Mouse (Mus musculus): Measurements from ENCODE around the gene Cemip. TPM values are rescaled to one million over a fixed set of nuclear protein-coding genes. Genes with fewer than 3 reads are reported as not detected.

The Cemip gene
- polyA plus RNA-seq, 1 experiment from 2014 or later: 0.62 TPM

DNA sequence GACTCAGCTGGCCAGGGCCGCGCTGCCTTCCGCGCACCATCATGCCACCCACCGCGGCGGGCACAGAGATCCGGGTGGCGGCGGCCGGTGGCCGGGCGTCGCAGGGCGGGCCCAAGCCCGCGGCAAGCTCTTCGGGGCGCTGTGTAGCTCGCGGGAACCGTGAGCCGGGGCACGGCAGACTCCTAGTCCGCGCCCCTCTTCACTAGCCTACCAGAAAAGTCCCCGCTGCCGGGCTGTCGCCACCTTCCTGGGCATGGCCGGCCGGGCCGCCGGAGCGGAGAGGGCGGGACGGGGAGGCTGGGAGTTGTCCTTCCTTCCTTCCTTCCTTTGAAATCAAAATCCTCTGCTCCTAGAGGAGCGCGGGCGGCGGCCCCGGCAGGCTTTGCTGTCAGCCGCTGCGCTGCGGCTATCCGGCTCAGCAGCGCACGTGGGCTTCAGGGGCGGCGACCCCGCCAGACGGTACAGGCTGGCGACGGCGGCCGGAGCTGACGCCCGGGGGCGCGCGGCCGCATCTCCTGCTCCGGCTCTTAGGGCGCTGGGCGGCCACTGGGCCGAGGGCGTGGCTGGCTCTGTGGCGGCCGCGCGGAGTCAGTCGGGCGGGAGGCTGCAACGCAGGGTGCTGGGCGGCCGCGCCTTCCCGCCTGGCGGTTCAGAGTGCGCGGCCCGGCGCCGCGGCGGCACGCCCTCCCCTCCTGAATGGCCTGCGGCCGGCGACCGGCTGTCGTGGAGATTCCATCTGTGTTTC, 202.9 kb downstream of the Cemip start:
- Histone ChIP-seq H3K4me1 (replicated peaks) (peaks cover 57% of the 10 kb centered on the region), H3K4me2 (peak overlapping the region; percentile 83), H3K9ac (peak overlapping the region; percentile 92), H3K27me3 (no peaks in the 10 kb centered on the region), H3K4me3 (peak overlapping the region; percentile 82), H3K9me3 (no peaks in the 10 kb centered on the region), H3K36me3 (no peaks in the 10 kb centered on the region), H3K27ac (replicated peaks) (peak overlapping the region; percentile 94)
- peak; percentile 77 for ATAC-seq (ENCODE audit: low FRiP score, low read depth)
- under 1% methylated on average over 46 of the region's 91 CpGs for WGBS

Other genes starting within 250 kb of the Cemip start
- gene Tlnrd1, start 202.2 kb downstream of the Cemip start, polyA plus RNA-seq (2015; fragmentation: Nextera tagmentation; extraction: Ambion mirVana): 11.1 and 11.5 TPM in 2 replicates
- 67.1 and 79.1 TPM in 2 replicates for gene Mesd, start 202.0 kb downstream of the Cemip start, polyA plus RNA-seq (2015; fragmentation: Nextera tagmentation; extraction: Ambion mirVana)
- gene Abhd17c, start 65.4 kb upstream of the Cemip start, polyA plus RNA-seq (2015; fragmentation: Nextera tagmentation; extraction: Ambion mirVana): 70.6 and 76.6 TPM in 2 replicates

Measured in hindbrain, embryonic 15.5 days (tissue).